Mouse (Mus musculus) embryonic stem cell, embryonic (primary cell): Measurements from ENCODE around the gene Sat2.

Source experiments
- CTCF ChIA-PET, 4 experiments: fragments of 300-600 bp in 2 of 4; fragments of 350-600 bp in 2 of 4; sonication (Branson Sonifier 250); formaldehyde crosslinking; loops; one replicate each; lab custom pipeline; 2022; ENCODE audit warnings: inconsistent platforms in 2 of 4; lab: Charles Lee
- POLR2A ChIA-PET, 4 experiments: fragments of 300-600 bp in 2 of 4; fragments of 350-600 bp in 2 of 4; sonication (Branson Sonifier 250); formaldehyde crosslinking; loops; one replicate each; lab custom pipeline; 2022; ENCODE audit warnings: antibody characterized with exemption in 4 of 4, inconsistent platforms in 1 of 4; lab: Charles Lee

Gene Sat2

GRCm38 (mm10) chr11:69662967-69663671, 41.3 kb downstream of the Sat2 start:
- CTCF ChIA-PET: interaction anchor here (0.6 to 2.3 kb wide), 12 partner anchors 10 to 116 kb away, joined by 3 to 8 read pairs (median 4); partner anchors contain the start of gene Fxr2 (in 2 of the 4)
- POLR2A ChIA-PET: interaction anchor here (0.6 to 17.2 kb wide), 56 partner anchors 7 to 338 kb away, joined by 3 to 592 read pairs (median 5); partner anchors contain the start of genes Fxr2 (in 3 of the 4), Senp3 (in 3 of the 4), Eif4a1 (in 2 of the 4) and Sox15 (in 2 of the 4)

DNA sequence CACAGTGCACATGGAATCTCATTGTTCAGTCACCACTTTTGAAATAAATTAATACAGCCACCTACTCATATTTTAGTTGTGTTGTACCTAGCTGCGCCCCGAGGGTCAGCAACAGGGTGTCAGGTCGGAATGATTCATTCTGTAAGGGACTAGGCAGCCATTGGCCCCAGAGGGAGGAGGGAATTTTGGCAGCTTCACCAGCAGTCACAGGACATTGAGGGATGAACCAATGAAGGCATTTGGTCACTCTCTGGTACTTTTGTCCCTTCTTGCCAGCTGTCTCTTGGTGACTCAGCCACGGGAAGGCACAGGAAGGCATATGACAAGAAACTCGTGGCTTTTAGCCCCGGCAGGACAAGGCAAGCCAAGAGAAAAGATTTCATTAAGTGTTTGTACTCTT, 42.0 kb downstream of the Sat2 start:
- CTCF ChIA-PET: interaction anchor here in 1 of 4 experiments (0.6 kb wide), 1 partner anchor 45 kb away, joined by 3 read pairs; no protein-coding TSS in a partner anchor
- POLR2A ChIA-PET: interaction anchor here in 3 of 4 experiments (0.8 to 17.2 kb wide), 13 partner anchors 9 to 91 kb away, joined by 3 to 592 read pairs (median 34); partner anchors contain the start of genes Senp3 (in 3 of the 3), Eif4a1 (in 2 of the 3), Sox15 (in 2 of the 3) and Tnfsf13 (in 1 of the 3)

- CTCF ChIA-PET: interaction anchor here in 2 of 4 experiments (0.6 to 2.6 kb wide), 3 partner anchors 7 to 233 kb away, joined by 3 to 31 read pairs (median 3); partner anchors contain the start of gene Sox15 (in 1 of the 2)
Measured at GRCm38 (mm10) chr11:69664841-69665240, 43.0 kb downstream of the Sat2 start.

DNA sequence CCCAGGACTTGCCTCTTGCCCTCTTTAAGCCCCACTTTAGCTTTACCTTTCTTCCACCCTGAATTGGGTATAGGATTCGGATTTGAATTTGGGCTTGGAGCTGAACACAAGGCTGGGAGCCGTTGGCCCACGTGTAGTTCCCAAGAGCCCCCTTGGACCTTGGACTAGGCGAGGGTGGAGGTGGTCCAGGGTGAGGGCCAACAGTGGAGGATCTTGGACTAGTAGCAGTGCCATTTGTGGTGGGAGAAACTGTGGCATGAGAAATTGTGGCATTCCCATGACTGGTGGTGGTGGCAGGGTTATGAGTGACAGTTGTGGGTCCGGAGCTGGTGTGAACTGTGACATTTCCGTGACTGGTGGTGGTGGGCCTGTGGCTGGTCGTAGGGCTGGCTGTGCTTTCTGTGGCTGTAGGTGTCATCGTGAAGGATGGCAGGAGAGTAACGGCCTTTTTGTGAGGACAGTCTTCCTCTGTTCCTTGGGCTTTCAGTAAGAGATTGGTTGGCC, 43.7 kb downstream of the Sat2 start:
- ChIA-PET POLR2A (interaction anchor here (0.6 to 17.2 kb wide), 81 partner anchors 7 to 592 kb away, joined by 3 to 592 read pairs (median 5); partner anchors contain the start of genes Sox15 (in 4 of the 4), Fxr2 (in 3 of the 4), Senp3 (in 3 of the 4) and Trp53 (in 3 of the 4)), CTCF (interaction anchor here in 3 of 4 experiments (0.7 to 2.6 kb wide), 6 partner anchors 8 to 47 kb away, joined by 3 to 31 read pairs (median 5); partner anchors contain the start of genes Sox15 (in 2 of the 3) and Fxr2 (in 1 of the 3))

More at GRCm38 (mm10) chr11:69664841-69665240, 43.0 kb downstream of the Sat2 start:
- POLR2A ChIA-PET: interaction anchor here (1.2 to 17.2 kb wide), 31 partner anchors 8 to 251 kb away, joined by 3 to 592 read pairs (median 12); partner anchors contain the start of genes Senp3 (in 3 of the 4), Sox15 (in 3 of the 4), Trp53 (in 3 of the 4) and Wrap53 (in 3 of the 4)

- POLR2A ChIA-PET: interaction anchor here (0.5 to 17.2 kb wide), 94 partner anchors 8 to 593 kb away, joined by 3 to 592 read pairs (median 4); partner anchors contain the start of genes Sox15 (in 4 of the 4), Fxr2 (in 3 of the 4), Senp3 (in 3 of the 4) and Trp53 (in 3 of the 4)
- CTCF ChIA-PET: interaction anchor here in 3 of 4 experiments (0.7 to 2.6 kb wide), 7 partner anchors 9 to 47 kb away, joined by 3 to 31 read pairs (median 4); partner anchors contain the start of genes Sox15 (in 2 of the 3) and Fxr2 (in 1 of the 3)
Measured at GRCm38 (mm10) chr11:69665961-69666664, 44.3 kb downstream of the Sat2 start, which contains the start of gene Cd68. Gene Cd68, minus strand, starts transcription at chr11:69666153.

DNA sequence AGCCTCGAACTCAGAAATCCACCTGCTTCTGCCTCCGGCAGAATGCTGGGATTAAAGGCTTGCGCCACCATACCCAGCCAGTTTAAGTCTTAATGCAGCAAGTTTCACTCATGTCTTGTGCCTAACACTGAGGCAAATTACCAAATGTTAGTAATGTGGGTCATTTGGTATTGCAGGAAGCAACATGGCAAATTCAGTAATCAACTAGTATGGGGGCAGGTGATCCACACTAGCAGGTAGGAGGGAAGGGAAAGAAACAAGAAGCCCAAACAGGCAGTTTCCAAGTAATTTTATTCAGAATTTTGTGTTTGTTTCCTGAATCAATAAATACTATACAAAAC, 44.8 kb downstream of the Sat2 start:
- ChIA-PET POLR2A (interaction anchor here (0.5 to 17.2 kb wide), 75 partner anchors 9 to 593 kb away, joined by 3 to 592 read pairs (median 5); partner anchors contain the start of genes Sox15 (in 4 of the 4), Fxr2 (in 3 of the 4), Senp3 (in 2 of the 4) and Tnfsf13 (in 2 of the 4)), CTCF (interaction anchor here in 3 of 4 experiments (0.7 to 2.6 kb wide), 5 partner anchors 9 to 38 kb away, joined by 4 to 31 read pairs (median 4); partner anchors contain the start of genes Sox15 (in 2 of the 3) and Fxr2 (in 1 of the 3))

DNA sequence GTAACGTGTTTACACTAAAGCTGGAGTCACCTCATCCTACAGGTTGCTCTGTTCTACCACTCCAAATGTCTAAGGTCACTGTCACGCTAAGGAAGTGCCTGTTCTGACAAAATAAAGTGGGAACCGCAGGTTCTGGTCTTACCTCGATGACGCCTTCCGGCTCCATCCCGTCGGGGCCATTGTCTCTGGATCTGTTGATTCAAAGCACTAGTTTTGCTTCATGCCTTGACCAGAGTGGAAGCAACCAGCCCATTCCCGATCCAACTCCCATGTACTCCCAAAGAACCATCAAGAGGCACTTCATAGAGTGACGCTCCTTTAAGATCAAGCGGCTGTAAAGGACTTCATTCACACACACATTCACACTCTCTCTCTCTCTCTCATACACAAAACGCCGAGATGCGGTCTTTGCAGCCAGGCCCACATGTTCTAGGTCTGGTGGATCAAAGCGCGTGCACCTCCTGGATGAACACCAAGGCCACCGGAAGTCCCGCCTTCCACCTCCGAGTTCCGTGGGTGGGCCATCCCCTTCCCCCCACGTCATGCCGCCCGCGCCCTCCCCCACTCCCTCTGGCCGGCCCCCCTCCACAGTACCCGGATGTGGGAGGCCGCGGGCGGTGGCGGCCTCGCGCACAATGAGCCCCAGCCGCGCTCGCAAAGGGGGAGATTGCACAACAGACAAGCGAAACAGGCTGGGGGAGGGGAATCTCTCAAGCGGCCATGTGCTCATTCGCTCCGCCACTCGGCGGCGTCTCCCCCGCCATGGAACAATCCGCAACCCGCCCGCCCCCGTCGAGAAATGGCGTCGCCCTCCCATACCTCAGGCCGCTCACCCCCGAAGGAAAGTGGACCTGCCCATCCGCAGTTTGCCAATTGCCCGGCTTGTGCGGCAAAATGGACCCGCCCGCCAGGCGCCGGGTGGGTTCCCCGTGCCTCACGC, 49.2 kb downstream of the Sat2 start:
- ChIA-PET POLR2A (interaction anchor here (0.6 to 16.3 kb wide), 57 partner anchors 8 to 326 kb away, joined by 3 to 672 read pairs (median 8); partner anchors contain the start of genes Senp3 (in 3 of the 4), Sox15 (in 3 of the 4), Fxr2 (in 2 of the 4) and Mpdu1 (in 2 of the 4)), CTCF (interaction anchor here in 2 of 4 experiments (0.6 to 0.9 kb wide), 2 partner anchors 16 to 45 kb away, joined by 3 to 4 read pairs; partner anchors contain the start of gene Sox15 (in 1 of the 2))

- CTCF ChIA-PET: no interaction called here
- POLR2A ChIA-PET: interaction anchor here (0.6 to 16.3 kb wide), 30 partner anchors 9 to 325 kb away, joined by 3 to 672 read pairs (median 6); partner anchors contain the start of genes Senp3 (in 4 of the 4), Sox15 (in 3 of the 4), Mpdu1 (in 2 of the 4) and Cd68 (in 1 of the 4)
Measured at GRCm38 (mm10) chr11:69671726-69672124, 49.9 kb downstream of the Sat2 start.

GRCm38 (mm10) chr11:69672211-69672706, 50.4 kb downstream of the Sat2 start, which contains the start of gene Eif4a1:
Gene Eif4a1, minus strand, starts transcription at chr11:69672423.
- POLR2A ChIA-PET: interaction anchor here (0.6 to 16.3 kb wide), 34 partner anchors 8 to 325 kb away, joined by 3 to 672 read pairs (median 6); partner anchors contain the start of genes Senp3 (in 4 of the 4), Mpdu1 (in 3 of the 4), Sox15 (in 3 of the 4) and Cd68 (in 1 of the 4)

More at GRCm38 (mm10) chr11:69672211-69672706, 50.4 kb downstream of the Sat2 start, which contains the start of gene Eif4a1:
- CTCF ChIA-PET: interaction anchor here in 1 of 4 experiments (1.1 kb wide), 1 partner anchor 10 kb away, joined by 3 read pairs; the partner anchor contains the start of gene Senp3
